Mouse (Mus musculus) G1E (cell line): ENCODE measurements around the gene C1qtnf5. TPM values are rescaled to one million over a fixed set of nuclear protein-coding genes. Genes with fewer than 3 reads are reported as not detected.

Experiments used
- ATAC-seq: 2 replicates; pipeline ENCODE4 v1.8.0; 2016; ENCODE audit warnings: mild to moderate bottlenecking; ENCODE audit not compliant: insufficient number of reproducible peaks, poor library complexity, low FRiP score, severe bottlenecking; ENCODE audit errors: extremely low read depth
- DNase-seq: peaks from one replicate; pipeline ENCODE4 v3.0.0; 2012; ENCODE audit warnings: low spot score
- H3K27me3 ChIP-seq: 2 replicates; pipeline ENCODE4 v1.6.1; 2012; ENCODE audit warnings: mild to moderate bottlenecking, low read length, inconsistent platforms; ENCODE audit not compliant: insufficient read depth
- H3K36me3 ChIP-seq: replicated peaks from 2 replicates; pipeline ENCODE3; 2012; ENCODE audit warnings: mild to moderate bottlenecking, inconsistent platforms
- H3K4me1 ChIP-seq: 2 replicates; pipeline ENCODE4 v1.6.1; 2012; ENCODE audit warnings: low read depth, low read length, inconsistent platforms, mixed read lengths; ENCODE audit not compliant: insufficient read depth
- H3K4me3 ChIP-seq: 2 replicates; pipeline ENCODE4 v1.5.1; 2012; ENCODE audit warnings: low read depth, mild to moderate bottlenecking, inconsistent platforms, low read length, moderate library complexity, mixed read lengths
- H3K9me3 ChIP-seq: replicated peaks from 2 replicates; pipeline ENCODE4 v1.6.1; 2012; ENCODE audit warnings: inconsistent platforms
- CTCF ChIP-seq: IDR thresholded peaks from 2 replicates; pipeline ENCODE4 v1.5.1; 2012; ENCODE audit warnings: low read depth, low read length, inconsistent platforms, mixed read lengths
- GATA1 ChIP-seq: IDR thresholded peaks from 2 replicates; pipeline ENCODE4 v1.6.1; 2012; ENCODE audit warnings: borderline replicate concordance, low read length, inconsistent platforms, mixed read lengths
- GATA2 ChIP-seq: IDR thresholded peaks from 2 replicates; pipeline ENCODE4 v1.6.1; 2012; ENCODE audit warnings: low read depth, low read length, inconsistent platforms, borderline replicate concordance
- POLR2AphosphoS5 ChIP-seq: IDR thresholded peaks from 2 replicates; pipeline ENCODE4 v1.6.1; 2012; ENCODE audit warnings: low read depth, low read length, inconsistent platforms; ENCODE audit not compliant: insufficient replicate concordance
- TAL1 ChIP-seq: conservative IDR thresholded peaks from 2 replicates; pipeline ENCODE4 v1.6.1; 2012; ENCODE audit warnings: low read depth, low read length, inconsistent platforms, mixed read lengths
- polyA plus RNA-seq: library from polyadenylated mRNA; stranded (reverse); fragments of >175 nt; gene quantifications from 2 replicates; pipeline ENCODE4 v1.2.3, GENCODE M21; 2012
- total RNA-seq, 2 experiments: library from RNA; stranded (forward) in 1 of 2; stranded (reverse) in 1 of 2; fragments of 200-1000 nt in 1 of 2; fragments of >200 nt in 1 of 2; fragmentation: Nextera tagmentation in 1 of 2; gene quantifications; 2 replicates each; pipeline ENCODE4 v1.2.3; 2014 to 2017

C1qtnf5 gene
- total and polyA plus RNA-seq, 3 experiments: 0.21 TPM; not detected in 2

- H3K36me3 ChIP-seq: peaks cover 73% of the 10 kb centered on the region
- H3K4me3 ChIP-seq: no peak within 1 kb of the TSS
- ATAC-seq (no peak), DNase-seq (no peak)
- no peaks in the 10 kb centered on the region for H3K9me3 ChIP-seq
- peaks cover 5% of the 10 kb centered on the region for H3K4me1 ChIP-seq
- TF ChIP-seq GATA2: no peak
- no peak for TF ChIP-seq TAL1
- TF ChIP-seq GATA1: no peak
- no peak for TF ChIP-seq POLR2AphosphoS5
- no peak for TF ChIP-seq CTCF
- no peaks in the 10 kb centered on the region for H3K27me3 ChIP-seq
Observed at GRCm38 (mm10) chr9:44101490-44101889, 5.6 kb upstream of the C1qtnf5 start, which contains the start of gene Mfrp. TSS of gene Mfrp (plus strand) at chr9:44101729.

GRCm38 (mm10) chr9:44104881-44105280 is 2.2 kb upstream of the C1qtnf5 start:
- DNase-seq (no peak), ATAC-seq (no peak)
- H3K4me3 ChIP-seq: no peak overlapping the region
- no peaks in the 10 kb centered on the region for H3K9me3 ChIP-seq
- TF ChIP-seq GATA1 (no peak), POLR2AphosphoS5 (no peak), TAL1 (no peak), GATA2 (no peak), CTCF (no peak)
- H3K27me3 ChIP-seq: no peaks in the 10 kb centered on the region
- H3K4me1 ChIP-seq: peaks cover 36% of the 10 kb centered on the region
- peaks cover 92% of the 10 kb centered on the region for H3K36me3 ChIP-seq

GRCm38 (mm10) chr9:44105781-44106180 is 1.3 kb upstream of the C1qtnf5 start:
- ATAC-seq: no peak
- no peak for DNase-seq
- H3K36me3 ChIP-seq: peaks cover 95% of the 10 kb centered on the region
- no peaks in the 10 kb centered on the region for H3K27me3 ChIP-seq
- H3K4me1 ChIP-seq: peaks cover 43% of the 10 kb centered on the region
- no peaks in the 10 kb centered on the region for H3K9me3 ChIP-seq
- TF ChIP-seq GATA2: no peak
- no peak for TF ChIP-seq GATA1
- TF ChIP-seq CTCF: no peak
- TF ChIP-seq TAL1: no peak
- no peak for TF ChIP-seq POLR2AphosphoS5
- H3K4me3 ChIP-seq: no peak overlapping the region

DNA sequence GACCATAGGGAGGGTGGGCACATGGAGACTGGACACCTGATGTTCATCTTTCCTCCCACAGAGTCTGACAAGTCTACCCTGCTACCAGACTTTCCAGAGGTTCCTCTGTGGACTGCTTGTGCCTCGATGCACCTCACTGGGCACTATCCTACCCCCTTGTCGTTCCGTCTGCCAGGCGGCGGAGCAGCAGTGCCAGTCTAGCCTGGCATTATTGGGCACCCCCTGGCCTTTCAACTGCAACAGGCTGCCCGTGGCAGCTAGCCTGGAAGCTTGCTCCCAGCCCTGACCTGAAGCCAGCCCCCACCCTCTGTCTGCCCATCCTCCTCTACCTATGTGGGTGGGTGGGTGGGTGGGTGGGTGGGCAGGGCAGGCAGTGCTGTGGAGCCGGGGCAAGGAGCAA is 863 bp upstream of the C1qtnf5 start:
- ATAC-seq (no peak), DNase-seq (no peak)
- Histone ChIP-seq H3K36me3 (peaks cover 95% of the 10 kb centered on the region), H3K27me3 (no peaks in the 10 kb centered on the region), H3K9me3 (no peaks in the 10 kb centered on the region), H3K4me1 (peaks cover 43% of the 10 kb centered on the region), H3K4me3 (no peak overlapping the region)
- TF ChIP-seq CTCF (no peak), POLR2AphosphoS5 (no peak), GATA1 (no peak), TAL1 (no peak), GATA2 (no peak)

GRCm38 (mm10) chr9:44106596-44106995 is 449 bp upstream of the C1qtnf5 start:
- no peak overlapping the region for H3K4me3 ChIP-seq
- DNase-seq (no peak), ATAC-seq (no peak)
- no peaks in the 10 kb centered on the region for H3K9me3 ChIP-seq
- peaks cover 91% of the 10 kb centered on the region for H3K36me3 ChIP-seq
- TF ChIP-seq TAL1 (no peak), GATA1 (no peak), POLR2AphosphoS5 (no peak), CTCF (no peak), GATA2 (no peak)
- H3K4me1 ChIP-seq: peaks cover 44% of the 10 kb centered on the region
- H3K27me3 ChIP-seq: no peaks in the 10 kb centered on the region

- no peaks in the 10 kb centered on the region for H3K27me3 ChIP-seq
- H3K36me3 ChIP-seq: peaks cover 80% of the 10 kb centered on the region
- no peak for TF ChIP-seq TAL1
- no peak for TF ChIP-seq GATA1
- peak; percentile 42; the same call in 1 of the 2 replicates for TF ChIP-seq CTCF
- TF ChIP-seq POLR2AphosphoS5: no peak
- no peak for TF ChIP-seq GATA2
- ATAC-seq (no peak), DNase-seq (no peak)
- no peaks in the 10 kb centered on the region for H3K9me3 ChIP-seq
- H3K4me1 ChIP-seq: peaks cover 47% of the 10 kb centered on the region
- no peak overlapping the region for H3K4me3 ChIP-seq
Observed at GRCm38 (mm10) chr9:44107557-44108179, 623 bp downstream of the C1qtnf5 start.
